Mouse (Mus musculus): Measurements from ENCODE around the gene Bri3.
A peak's percentile ranks its signal among the peaks of the same experiment; 100 is the strongest.
"Not testable (repeated sequence)": the region's sequence is repeated elsewhere in the genome, so short reads cannot be mapped to it uniquely, and the experiment has no call there.

Bri3 gene

GRCm38 (mm10) chr5:144366551-144366950 lies 122.3 kb downstream of the Bri3 start:
- DNase-seq, result not testable (repeated sequence)

GRCm38 (mm10) chr5:144368661-144369205 lies 124.5 kb downstream of the Bri3 start:
- no peak for DNase-seq

- no peak for DNase-seq
Observed at GRCm38 (mm10) chr5:144370986-144371385, 126.7 kb downstream of the Bri3 start.

GRCm38 (mm10) chr5:144372177-144372576 lies 127.9 kb downstream of the Bri3 start:
- DNase-seq, result no peak

- no peak for DNase-seq
Observed at GRCm38 (mm10) chr5:144372885-144373284, 128.6 kb downstream of the Bri3 start.

GRCm38 (mm10) chr5:144379431-144379830 lies 135.2 kb downstream of the Bri3 start:
- DNase-seq, result no peak

GRCm38 (mm10) chr5:144380689-144381088 lies 136.5 kb downstream of the Bri3 start:
- no peak for DNase-seq

GRCm38 (mm10) chr5:144381782-144382181 lies 137.5 kb downstream of the Bri3 start:
- DNase-seq, result no peak

GRCm38 (mm10) chr5:144383936-144384335 lies 139.7 kb downstream of the Bri3 start:
- DNase-seq, result no peak

- DNase-seq, result peak; percentile 36
Observed at GRCm38 (mm10) chr5:144387851-144388250, 143.6 kb downstream of the Bri3 start.

- no peak for DNase-seq
Observed at GRCm38 (mm10) chr5:144394142-144394541, 149.9 kb downstream of the Bri3 start.

GRCm38 (mm10) chr5:144397566-144397965 lies 153.3 kb downstream of the Bri3 start:
- no peak for DNase-seq

GRCm38 (mm10) chr5:144400821-144401220 lies 156.6 kb downstream of the Bri3 start:
- no peak for DNase-seq

GRCm38 (mm10) chr5:144406256-144406655 lies 162.0 kb downstream of the Bri3 start:
- DNase-seq, result no peak

GRCm38 (mm10) chr5:144410666-144411065 lies 166.4 kb downstream of the Bri3 start:
- no peak for DNase-seq

- DNase-seq, result no peak
Observed at GRCm38 (mm10) chr5:144411702-144412101, 167.5 kb downstream of the Bri3 start.

GRCm38 (mm10) chr5:144412781-144413180 lies 168.5 kb downstream of the Bri3 start:
- no peak for DNase-seq

- DNase-seq, result no peak
Observed at GRCm38 (mm10) chr5:144418456-144418855, 174.2 kb downstream of the Bri3 start.

- no peak for DNase-seq
Observed at GRCm38 (mm10) chr5:144420001-144420400, 175.8 kb downstream of the Bri3 start.

- no peak for DNase-seq
Observed at GRCm38 (mm10) chr5:144426697-144427096, 182.5 kb downstream of the Bri3 start.

- no peak for DNase-seq
Observed at GRCm38 (mm10) chr5:144427861-144428260, 183.6 kb downstream of the Bri3 start.

GRCm38 (mm10) chr5:144431481-144431880 lies 187.2 kb downstream of the Bri3 start:
- DNase-seq, result no peak

- DNase-seq, result peak; percentile 24
Observed at GRCm38 (mm10) chr5:144439286-144440040, 195.2 kb downstream of the Bri3 start.

- DNase-seq, result no peak
Observed at GRCm38 (mm10) chr5:144441831-144442271, 197.6 kb downstream of the Bri3 start.

Data from cerebellum, adult 11 months (tissue).